Mouse (Mus musculus) brain, embryonic 14.5 days (tissue): ENCODE measurements at regions not wholly inside any gene's neighbourhood (a gene's known extent, or its start where the extent isn't known, plus 50 kb on each side); places are given as distances from the start of the nearest gene placed in this dataset.
"Not testable (repeated sequence)": the region's sequence is repeated elsewhere in the genome, so short reads cannot be mapped to it uniquely, and the experiment has no call there.

ENCODE experiments used
- CTCF ChIP-seq: fragments of 200-500 bp; IDR thresholded peaks from 2 replicates; pipeline ENCODE4 v1.5.1; 2012; ENCODE audit warnings: inconsistent platforms, mild to moderate bottlenecking, moderate library complexity, borderline replicate concordance; ENCODE audit not compliant: insufficient read depth, insufficient read length; ENCODE audit errors: extremely low read depth
- POLR2A ChIP-seq: fragments of 200-500 bp; IDR thresholded peaks from 2 replicates; pipeline ENCODE4 v1.6.1; 2012; ENCODE audit warnings: mild to moderate bottlenecking, inconsistent platforms, borderline replicate concordance; ENCODE audit not compliant: poor library complexity, insufficient read depth, insufficient read length, severe bottlenecking; ENCODE audit errors: extremely low read depth

DNA sequence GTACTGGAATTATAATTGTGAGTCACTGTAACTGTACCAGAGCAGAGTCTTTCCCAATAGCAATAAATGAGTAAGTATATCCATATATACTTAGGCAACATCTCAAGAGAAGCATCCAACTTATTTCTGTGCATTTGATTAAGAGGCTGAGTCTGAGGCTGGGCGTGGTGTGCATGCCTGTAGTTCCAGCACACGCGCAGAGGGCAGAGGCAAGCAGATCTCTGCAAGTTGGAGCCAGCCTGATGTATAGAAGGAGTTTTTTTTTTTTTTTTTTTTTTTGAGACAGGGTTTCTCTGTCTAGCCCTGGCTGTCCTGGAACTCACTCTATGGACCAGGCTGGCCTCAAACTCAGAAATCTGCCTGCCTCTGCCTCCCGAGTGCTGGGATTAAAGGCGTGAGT lies 105.1 kb downstream of the Sox2 start:
- not testable (repeated sequence) for TF ChIP-seq CTCF, POLR2A
